Mouse (Mus musculus) gastrocnemius, postnatal 25 days (tissue): ENCODE data around the gene Ccdc162. TPM values are rescaled to one million over a fixed set of nuclear protein-coding genes. Genes with fewer than 3 reads are reported as not detected.

Experiments used
- DNase-seq: peaks from one replicate; pipeline ENCODE4 v3.0.0; 2022
- total RNA-seq, 2 experiments: library from RNA; stranded (reverse); gene quantifications; 1 replicate in 1 of 2; 2 replicates in 1 of 2; pipeline ENCODE4 v1.2.3; 2021

Gene Ccdc162
- total RNA-seq, 2 experiments from 2014 or later: 0.33 to 0.59 TPM

DNA sequence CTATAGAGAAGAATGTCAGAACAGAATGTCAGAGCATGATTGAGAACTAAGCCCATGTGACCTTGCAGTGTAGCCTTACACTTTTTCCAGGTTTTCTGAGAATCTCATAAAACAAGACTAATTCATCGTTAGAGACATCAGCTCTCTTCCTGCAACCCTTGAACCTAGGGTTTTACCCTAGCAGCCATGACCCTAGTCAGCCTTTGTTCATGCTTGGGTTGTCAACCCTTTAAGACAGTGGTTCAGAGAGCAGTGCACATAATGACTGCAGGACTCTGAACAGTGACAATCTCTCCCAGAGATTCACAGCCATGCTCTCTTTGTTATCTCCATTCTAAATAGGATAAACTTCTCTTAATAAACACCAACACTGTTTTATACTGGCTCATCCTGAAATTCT lies 137.9 kb downstream of the Ccdc162 start:
- DNase-seq: no peak

DNA sequence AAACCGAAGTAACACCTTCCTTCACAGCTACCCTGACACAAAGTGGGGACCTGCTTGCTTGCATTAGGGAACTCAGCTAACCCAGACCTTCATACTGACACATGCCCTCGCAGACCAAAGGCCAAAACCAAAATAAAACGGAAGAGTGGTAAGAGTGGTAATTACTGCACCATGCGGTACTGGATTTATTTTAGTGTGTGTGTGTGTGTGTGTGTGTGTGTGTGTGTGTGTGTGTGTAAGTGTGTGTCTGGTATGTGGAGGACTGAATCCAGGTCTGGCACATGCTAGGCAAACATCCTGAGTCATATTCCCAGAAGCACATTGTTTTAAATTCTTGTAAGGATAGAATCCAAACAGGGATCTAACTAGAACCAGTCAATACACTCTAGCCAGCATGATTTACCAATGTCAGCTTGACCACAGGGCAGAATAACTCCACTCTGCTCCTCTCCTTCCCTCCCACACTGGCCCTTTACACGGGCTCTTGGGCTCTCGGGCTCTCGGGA lies 140.1 kb downstream of the Ccdc162 start:
- no peak for DNase-seq

DNA sequence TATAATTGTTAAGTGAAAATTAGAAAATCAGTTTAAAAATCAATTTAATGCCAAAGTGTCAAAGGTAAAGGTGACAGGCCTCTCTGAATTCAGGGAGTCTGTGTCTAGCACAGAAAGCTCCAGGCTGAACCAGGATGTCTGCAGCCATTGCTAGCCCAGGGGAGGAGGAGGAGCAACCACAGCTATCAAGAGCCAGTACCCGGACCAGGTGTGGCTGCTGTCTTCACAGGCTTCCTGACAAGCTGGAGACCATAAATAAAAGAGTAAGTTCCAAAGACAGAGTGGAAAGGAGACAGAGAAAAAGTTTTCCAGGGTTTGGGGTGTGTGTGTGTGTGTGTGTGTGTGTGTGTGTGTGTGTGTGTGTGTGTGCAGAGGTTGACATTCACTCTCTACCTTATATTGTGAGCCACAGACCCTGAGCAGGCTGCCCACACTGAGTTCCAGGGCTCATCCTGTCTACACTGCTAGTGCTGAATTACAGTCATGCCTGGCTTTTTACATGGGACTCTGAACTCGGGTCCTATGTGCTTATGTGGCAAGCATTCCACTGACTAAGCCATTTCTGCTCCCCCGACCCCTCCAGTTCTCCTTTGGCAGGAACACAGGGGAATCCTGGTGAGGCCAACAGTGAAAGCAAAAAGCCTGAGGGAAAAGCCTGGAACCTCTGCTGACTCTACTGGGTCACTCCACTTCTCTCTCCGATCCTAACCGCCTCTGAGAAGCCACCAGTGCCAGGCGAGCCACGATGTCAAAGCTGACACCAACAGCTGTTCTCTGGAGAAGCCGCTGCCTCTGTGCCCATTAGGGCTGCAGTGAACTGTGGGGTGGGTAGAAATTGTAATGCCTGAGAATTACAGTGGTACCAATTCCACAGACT lies 140.7 kb downstream of the Ccdc162 start:
- DNase-seq: no peak

DNA sequence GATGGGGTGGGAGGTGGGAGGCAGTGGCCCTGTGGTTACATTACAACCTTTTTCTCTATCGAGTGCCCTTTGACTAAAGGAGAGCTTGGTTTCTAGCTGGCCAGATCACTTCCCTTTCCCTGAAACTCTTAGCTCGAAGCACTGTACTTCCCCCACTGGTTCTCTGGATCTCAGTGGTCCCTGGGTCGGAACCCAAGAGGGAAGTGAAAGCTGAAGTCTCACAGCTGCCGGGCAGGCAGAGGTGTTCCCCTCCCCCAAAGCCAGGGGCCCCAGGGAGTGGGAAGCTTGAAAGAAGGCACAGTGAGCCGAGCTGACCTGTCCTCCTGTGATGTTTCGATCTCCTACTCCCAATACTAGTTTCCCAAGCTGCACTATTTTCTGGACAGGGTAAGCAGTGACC lies 143.2 kb downstream of the Ccdc162 start:
- peak; percentile 32 for DNase-seq

DNA sequence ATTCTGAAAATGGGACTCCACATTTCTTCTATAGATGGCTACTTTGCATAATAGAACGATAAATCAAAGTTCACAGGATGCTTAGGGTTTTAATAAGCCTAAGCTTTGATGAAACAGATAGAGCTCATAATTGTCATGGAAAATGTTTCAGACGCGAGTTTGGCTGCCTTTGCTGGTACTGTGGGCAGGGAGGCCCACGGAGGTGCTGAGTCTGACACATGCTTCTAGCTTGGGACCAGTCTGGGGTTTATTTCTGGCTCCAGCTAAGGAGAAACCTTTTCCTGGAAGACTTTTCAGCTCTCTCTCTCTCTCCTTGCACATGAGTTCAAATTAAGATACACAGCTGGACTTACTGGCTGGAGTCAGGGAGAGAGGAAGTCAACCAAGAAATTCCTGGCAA lies 144.2 kb downstream of the Ccdc162 start:
- no peak for DNase-seq

DNA sequence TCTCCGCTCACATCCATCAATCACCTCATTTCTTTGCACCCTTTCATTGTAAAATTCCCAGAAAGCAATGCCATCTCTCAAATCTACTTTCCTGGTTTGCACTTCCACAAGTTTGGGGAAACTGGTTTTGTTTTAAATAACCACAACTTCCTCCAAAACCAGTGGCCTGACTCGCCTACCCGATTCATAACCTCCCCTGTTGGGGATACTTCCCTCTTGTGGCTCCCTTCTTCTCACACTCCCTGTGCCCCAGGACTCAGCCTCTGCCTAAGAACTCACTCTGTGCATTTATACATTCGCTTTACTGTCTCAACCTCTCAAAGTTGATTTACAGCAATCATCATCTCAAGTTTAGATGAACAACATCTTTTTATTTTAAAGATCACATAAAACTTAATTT lies 145.4 kb downstream of the Ccdc162 start:
- no peak for DNase-seq

DNA sequence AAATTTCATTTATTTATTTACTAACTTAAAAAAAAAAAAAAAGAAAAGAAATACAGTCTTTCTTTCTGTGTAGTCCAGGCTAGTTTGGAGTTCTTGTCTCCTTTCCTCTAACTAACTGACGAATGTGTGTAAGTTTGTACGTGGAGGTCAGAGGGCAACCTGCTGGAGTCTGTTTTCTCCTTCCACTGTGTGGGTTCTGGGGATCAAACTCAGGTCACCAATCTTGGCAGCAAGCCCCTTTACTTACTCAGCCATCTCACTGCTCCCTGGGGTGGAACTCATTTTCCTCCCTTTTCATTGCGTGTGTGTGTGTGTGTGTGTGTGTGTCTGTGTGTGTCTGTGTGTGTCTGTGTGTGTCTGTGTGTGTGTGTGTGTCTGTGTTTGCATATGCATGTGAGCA lies 148.1 kb downstream of the Ccdc162 start:
- DNase-seq: no peak

DNA sequence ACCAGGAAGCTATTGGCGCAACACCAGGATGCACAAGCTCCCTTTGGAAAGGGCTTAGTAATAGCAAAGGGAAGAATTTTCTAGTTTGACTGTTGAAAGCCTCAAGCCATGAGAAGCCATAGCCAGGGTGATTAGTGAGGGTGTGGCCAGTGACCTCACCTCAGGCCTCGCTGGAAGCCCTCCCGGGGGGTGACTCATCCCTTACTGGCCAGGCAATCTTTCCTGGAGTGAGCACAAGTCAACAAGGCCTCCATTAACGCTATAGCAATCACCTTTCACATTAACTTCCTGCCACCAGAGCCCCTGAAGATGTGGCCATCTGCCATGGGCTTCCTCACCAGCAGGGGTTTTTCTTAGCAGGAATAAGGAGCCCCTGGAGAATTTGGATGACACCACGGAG lies 151.3 kb downstream of the Ccdc162 start:
- peak; percentile 74 for DNase-seq

DNA sequence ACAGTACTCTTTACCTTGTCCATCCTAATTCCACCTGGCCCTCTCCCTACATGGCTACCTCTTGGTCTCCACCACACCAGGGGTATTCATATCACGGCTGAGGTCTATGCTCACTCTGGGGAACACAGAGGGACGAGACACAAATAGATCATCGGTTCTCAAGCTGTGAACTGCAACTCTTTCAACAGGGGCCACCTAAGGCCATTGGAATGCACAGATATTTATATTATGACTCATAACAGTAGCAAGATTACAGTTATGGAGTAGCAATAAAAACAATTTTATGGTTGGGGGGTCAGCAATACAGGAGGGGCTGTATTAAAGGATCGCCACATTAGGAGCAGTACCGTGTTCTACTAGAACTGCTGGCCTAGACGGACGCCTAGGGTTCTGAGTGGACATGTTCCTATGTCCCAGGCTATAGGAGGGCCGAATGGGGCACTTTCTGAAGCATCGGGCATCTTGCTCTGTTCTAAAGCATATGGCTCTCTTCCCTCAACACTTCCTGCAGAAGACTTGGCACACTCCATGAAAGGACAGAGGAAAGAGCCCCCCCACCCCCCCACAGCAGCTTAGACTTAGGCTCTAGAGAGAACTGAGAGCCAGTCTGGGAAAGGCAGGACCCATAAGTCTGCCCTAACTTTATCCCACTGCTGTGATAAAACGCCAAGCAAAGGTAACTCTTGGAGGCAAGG lies 154.6 kb downstream of the Ccdc162 start:
- DNase-seq: no peak

DNA sequence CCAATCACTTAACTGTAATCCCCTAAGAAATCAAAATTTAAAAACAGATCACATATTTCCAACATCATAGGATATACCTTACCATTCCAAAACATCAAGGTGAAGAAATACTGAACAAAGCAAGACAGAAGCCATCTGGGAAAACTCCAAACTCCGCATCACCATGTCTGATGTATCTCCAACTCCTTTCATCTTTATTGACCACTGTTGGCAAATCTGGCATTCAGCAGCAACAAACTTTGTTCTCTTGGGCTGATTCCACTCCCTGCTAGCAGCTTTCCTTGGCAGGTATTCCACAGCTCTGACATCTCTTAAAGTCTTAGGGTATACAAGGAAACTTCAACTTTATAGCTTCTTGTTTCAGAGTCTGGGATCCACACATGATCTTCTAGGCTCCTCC lies 158.0 kb downstream of the Ccdc162 start:
- DNase-seq: no peak

DNA sequence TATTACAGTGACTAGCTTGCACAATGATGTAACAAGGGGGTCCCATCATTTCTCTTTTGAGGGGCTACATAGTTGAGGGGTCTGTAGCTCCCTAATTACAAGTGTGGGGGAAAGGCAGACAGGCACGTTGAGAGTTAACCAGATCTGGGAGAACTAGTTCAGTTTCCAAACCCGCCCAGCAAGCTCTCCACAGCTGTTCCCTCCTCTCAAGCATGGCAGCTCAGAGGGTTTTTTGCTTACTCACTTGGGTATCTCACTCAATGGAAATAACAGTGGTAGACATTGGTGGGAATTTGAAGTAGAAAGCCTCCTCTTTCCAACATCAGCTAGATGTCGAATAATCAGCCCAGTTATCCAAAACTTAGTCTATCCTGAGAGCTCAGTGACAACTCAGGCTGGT lies 161.4 kb downstream of the Ccdc162 start:
- no peak for DNase-seq

DNA sequence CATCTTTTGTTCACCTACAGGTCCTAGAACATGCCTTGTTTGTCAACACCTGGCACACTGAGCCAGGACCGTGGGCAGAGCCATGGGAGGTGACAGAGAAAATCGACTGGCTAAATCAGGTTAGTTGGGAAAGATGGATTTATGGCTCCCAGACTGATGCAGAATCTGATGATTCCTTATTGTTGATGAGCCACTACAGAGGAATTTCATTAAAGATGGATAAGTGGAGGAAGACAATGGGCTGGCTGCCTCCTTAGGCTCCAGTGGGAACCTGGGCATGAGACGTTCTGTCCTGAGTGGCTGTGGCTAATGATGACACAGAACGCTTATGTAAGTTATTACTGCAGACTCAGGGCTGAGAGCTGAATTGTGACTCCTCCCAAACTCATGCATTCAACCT lies 162.7 kb downstream of the Ccdc162 start:
- DNase-seq: peak; percentile 9

DNA sequence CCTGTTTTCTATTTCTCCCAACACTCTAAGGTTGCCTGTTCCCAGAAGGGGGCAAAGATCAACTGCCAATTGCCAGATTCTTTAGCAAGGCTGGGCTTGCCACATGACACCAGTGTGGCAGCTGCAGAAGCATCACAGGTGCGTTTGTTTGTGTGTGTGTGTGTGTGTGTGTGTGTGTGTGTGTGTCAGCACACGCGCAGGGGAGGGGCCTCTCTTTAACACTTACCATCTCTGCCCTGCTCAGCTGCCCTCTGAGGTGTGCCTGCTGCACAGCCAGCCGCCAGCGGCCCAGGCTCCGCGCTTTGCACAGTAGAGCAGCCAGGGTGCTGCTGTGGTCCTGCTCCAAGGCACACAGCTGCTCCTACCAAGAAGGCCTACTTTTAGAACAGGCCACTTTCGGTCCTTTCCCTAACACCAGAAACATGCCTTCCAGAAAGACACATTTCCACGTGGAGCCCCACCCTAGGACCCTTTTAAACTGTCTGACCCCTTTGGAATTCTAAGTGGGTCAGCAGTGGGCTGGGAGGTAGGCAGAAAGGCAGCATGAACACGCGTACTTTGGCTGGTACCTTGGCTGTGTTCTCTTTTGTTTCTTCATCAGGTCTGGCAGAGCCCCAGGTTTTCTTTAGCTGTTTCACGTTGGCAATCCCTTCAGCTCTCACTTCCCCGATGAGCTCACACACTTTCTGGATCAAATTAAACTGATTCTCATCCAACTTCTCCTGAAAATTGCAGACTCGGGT lies 163.4 kb downstream of the Ccdc162 start:
- DNase-seq: peak; percentile 64

DNA sequence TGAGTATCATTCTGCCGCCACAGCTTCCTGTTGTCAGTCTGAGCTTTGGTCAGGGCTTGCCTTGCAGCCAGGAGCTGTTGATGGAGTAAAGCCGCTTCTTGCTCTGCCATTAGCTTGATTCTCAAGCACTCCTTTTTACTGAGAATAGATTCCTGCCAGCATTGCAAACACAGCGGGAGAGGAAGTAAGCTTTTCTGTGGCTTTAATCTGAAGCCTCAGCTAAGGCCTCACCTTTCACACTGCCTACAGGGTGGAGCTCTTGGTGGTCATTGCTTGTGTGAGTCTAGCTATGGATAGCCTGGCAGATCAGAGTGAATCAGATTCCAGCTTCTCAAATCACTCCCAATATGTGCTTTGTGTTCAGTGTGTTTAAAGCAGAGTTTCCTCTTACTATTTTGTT lies 164.1 kb downstream of the Ccdc162 start:
- no peak for DNase-seq

DNA sequence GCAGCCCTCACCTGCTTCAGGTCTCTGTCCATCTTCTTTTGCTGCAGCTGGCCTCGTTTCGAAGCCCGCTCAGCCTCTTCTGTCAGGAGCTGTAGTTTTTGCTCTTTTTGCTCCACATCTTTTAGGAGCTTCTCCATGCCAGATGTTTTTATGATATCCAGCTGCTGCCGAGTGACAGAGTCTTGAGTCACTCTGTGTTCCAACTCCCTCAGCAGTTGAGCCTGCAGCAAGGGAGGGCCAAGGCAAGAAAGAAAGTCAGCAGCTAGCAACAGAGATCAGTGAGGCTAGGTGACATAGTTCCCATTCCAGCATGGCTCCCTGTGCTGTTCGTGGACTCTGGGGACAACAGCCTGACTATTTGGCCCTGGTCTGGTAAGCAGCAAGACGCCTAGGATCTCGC lies 165.7 kb downstream of the Ccdc162 start:
- DNase-seq: peak; percentile 24

DNA sequence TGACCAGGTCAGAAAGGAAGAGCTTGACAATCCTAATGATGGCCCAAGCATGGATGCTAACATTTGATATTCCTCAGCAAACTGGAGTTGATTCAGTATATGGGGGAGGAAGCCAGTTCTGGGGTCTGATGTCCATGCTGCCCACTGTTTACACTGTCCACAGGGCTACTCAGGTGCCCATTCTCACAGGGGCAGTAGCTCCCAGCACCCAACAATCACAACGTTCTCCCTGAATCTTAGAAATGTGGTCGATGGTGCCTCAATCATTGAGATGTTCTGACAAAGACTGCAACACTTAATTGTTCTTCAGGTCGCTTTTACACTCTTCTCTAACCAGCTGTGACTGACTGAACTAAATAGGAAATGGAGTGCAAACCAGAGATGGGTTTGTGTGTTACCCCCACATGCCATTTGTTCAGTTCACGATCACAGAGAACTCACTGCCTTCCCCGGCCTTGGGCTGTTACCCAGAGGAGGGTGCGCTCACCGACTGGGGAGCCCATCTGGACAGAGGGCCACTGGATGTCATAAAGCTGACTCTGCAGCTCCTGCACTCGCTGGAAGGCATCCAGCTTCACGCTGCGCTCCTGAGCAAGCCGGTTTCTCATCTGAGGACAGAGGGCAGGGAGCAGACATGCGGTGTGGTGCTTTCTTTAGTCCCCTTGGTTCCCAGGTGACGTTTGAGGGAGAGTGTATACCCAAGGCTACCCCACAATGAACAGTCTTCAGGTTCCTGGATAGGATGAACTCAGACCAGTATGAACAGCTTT lies 169.9 kb downstream of the Ccdc162 start:
- no peak for DNase-seq

DNA sequence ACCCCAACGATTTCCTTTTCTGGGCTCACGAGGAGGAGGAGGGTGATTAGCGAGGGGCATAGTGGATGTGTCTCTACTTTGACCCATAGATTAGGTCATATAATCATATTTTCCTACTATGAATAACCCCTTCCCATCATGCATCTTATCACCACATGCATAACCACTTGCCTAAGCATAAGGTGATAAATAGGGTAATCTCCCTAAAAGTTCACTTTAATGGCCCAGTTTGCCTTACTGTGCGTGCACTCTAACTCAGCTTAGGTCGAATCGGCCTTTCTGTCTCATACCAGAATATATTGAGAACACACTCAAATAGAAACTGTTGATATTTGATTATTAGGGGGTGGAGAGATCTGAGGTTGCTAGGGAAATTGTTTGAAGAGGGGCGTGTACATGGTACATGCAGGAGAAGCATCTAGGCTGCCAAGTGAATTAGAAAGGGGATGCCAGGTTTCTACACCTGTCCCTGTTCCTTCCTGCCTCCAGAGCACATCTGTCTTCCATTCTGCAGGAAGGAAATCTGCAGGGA lies 171.1 kb downstream of the Ccdc162 start:
- no peak for DNase-seq

DNA sequence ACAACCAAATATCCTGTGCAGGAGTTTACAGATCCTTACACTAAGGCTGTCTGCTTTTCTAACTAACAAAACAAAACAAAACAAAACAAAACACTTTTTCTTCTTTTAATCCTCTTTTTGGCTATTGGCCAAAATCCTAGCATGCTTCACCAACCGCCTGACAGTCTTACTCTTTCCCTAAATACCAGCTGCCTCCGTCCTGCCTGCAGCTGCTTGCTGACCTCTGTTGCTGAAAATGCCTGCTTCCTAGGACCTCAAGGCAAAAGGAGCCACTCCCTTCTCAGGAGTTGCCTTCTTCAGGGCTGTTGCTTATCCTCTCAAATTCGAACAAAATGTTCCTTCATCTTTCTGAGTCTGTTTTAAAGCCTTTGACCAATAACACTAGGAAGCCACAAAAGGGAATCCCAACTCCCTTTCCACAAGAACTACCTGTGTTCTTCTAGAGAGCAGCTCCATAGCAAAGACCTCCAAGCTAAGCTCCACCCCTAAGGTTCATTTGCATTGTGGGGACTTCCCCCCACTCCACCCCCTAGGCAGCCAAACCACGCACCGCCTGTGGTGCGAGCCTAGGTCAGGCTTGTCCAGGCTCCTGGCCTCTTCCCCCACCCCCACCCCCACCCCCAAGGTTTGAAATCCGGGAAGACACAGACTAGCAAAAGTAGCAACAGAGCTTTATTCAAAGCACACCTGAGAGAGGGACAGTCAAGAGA lies 171.8 kb downstream of the Ccdc162 start:
- no peak for DNase-seq

DNA sequence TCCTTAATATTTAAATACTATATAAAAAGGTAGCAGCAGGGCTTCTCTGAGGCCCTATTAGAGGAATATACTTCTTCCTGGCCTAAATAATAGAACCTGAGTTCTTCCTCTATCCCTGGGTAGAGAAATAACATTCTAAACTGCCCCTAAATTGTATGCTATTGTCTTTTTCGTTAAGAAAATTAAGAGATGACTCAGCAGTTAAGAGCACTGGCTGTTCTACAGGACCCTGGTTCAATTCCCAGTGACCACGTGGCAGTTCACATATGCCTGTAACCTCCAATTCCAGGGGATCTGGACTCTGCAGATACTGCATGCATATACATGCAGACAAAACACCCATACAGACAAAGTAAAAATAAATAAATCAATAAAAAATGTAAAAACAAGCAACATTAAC lies 172.6 kb downstream of the Ccdc162 start:
- DNase-seq: no peak

DNA sequence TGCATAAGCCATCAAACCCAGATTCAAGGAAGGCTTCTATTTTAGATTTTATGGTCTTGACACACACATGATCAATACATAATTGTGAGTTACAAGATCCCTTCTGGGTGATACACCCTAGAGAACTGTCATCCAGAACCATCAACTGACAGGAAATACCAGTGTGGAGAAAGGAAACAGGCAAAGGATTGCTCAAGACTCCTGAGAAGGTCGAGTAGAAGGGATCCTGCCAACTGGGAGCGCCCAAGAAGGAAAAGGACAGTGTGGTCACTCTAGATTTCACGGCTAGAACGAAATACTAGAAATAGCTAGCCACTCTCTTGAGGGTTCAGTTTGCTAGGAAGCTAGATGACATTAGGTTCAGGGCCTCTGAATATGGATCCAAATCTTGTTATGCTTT lies 173.0 kb downstream of the Ccdc162 start:
- DNase-seq: no peak

DNA sequence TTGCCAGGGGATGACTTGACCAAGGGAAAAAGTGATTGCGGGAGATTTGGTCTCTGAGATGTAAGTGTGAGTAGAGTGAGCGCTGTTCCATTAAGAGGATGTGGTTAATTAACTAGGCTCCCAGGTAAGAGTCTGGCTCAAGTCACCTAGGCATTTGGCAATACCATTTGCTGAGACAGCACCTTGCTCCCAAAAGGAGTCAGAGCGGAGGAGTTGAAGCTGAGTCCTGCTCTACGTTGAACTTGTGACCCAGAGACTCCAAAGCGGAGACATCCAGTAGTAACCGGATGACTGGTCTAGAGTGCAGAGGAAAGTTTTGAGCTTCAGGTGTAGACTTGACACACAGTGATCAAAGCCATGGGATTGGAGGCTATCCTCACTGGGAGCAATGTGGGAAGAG lies 174.4 kb downstream of the Ccdc162 start:
- DNase-seq: no peak
